Mouse (Mus musculus) heart, postnatal 25 days (tissue): Measurements from ENCODE around the gene Lrrc29. TPM values are rescaled to one million over a fixed set of nuclear protein-coding genes. Genes with fewer than 3 reads are reported as not detected.
A peak's percentile ranks its signal among the peaks of the same experiment; 100 is the strongest.
"Not testable (repeated sequence)": the region's sequence is repeated elsewhere in the genome, so short reads cannot be mapped to it uniquely, and the experiment has no call there.

ENCODE experiments used
- DNase-seq: peaks from one replicate; pipeline ENCODE4 v3.0.0; 2022; ENCODE audit warnings: low spot score
- intact Hi-C: fragments of 180-260 bp; cut with DNase I; formaldehyde crosslinking; loops from one replicate; pipeline ENCODE4 v1.15.1; 2025
- total RNA-seq, 2 experiments: library from RNA; stranded (reverse); gene quantifications; 2 replicates each; pipeline ENCODE4 v1.2.3; 2021

Gene Lrrc29
- total RNA-seq, 2 experiments from 2014 or later = 1.3 to 1.9 TPM

GRCm38 (mm10) chr8:105295895-105296573, 30.0 kb downstream of the Lrrc29 start, which contains the start of gene Exoc3l:
Exoc3l (minus strand) TSS chr8:105296101.
- no peak for DNase-seq
- intact Hi-C loops = loop anchor here (2.0 to 5.0 kb wide), 2 partner anchors 51 to 125 kb away; partner anchors contain the start of genes Cbfb, Fhod1 and Slc9a5

GRCm38 (mm10) chr8:105295256-105295655, 30.8 kb downstream of the Lrrc29 start:
- no peak for DNase-seq
- intact Hi-C loops = loop anchor here (5.0 kb wide), 1 partner anchor 52 kb away; the partner anchor contains the start of genes Fhod1 and Slc9a5

GRCm38 (mm10) chr8:105294776-105295175, 31.3 kb downstream of the Lrrc29 start:
- intact Hi-C loops = loop anchor here (5.0 kb wide), 2 partner anchors 42 to 53 kb away; partner anchors contain the start of genes Fhod1 and Slc9a5
- DNase-seq = no peak

- DNase-seq = no peak
- intact Hi-C loops = loop anchor here (5.0 kb wide), 1 partner anchor 41 kb away; no protein-coding TSS in a partner anchor
Measured at GRCm38 (mm10) chr8:105293405-105293804, 32.7 kb downstream of the Lrrc29 start.

GRCm38 (mm10) chr8:105292471-105292870, 33.6 kb downstream of the Lrrc29 start:
- no peak for DNase-seq
- intact Hi-C loops = loop anchor here (5.0 kb wide), 1 partner anchor 40 kb away; no protein-coding TSS in a partner anchor

- intact Hi-C loops = loop anchor here (5.0 kb wide), 1 partner anchor 40 kb away; no protein-coding TSS in a partner anchor
- DNase-seq = not testable (repeated sequence)
Measured at GRCm38 (mm10) chr8:105291802-105292201, 34.3 kb downstream of the Lrrc29 start.

GRCm38 (mm10) chr8:105291364-105291763, 34.7 kb downstream of the Lrrc29 start:
- not testable (repeated sequence) for DNase-seq
- intact Hi-C loops = loop anchor here (5.0 kb wide), 1 partner anchor 39 kb away; no protein-coding TSS in a partner anchor

- intact Hi-C loops = loop anchor here (5.0 kb wide), 1 partner anchor 38 kb away; no protein-coding TSS in a partner anchor
- peak; percentile 60 for DNase-seq
Measured at GRCm38 (mm10) chr8:105290554-105291314, 35.3 kb downstream of the Lrrc29 start.

- intact Hi-C loops = loop anchor here (2.0 to 5.0 kb wide), 2 partner anchors 25 to 38 kb away; partner anchors contain the start of genes Fbxl8 and Tradd
Measured at GRCm38 (mm10) chr8:105289805-105290460, 36.1 kb downstream of the Lrrc29 start, which contains the start of gene 4931428F04Rik. 4931428F04Rik (minus strand) TSS chr8:105289864.

GRCm38 (mm10) chr8:105288958-105289732, 36.9 kb downstream of the Lrrc29 start:
- intact Hi-C loops = loop anchor here (2.0 kb wide), 1 partner anchor 24 kb away; the partner anchor contains the start of genes Fbxl8 and Tradd

More at GRCm38 (mm10) chr8:105289805-105290460, 36.1 kb downstream of the Lrrc29 start, which contains the start of gene 4931428F04Rik:
- DNase-seq = no peak

GRCm38 (mm10) chr8:105288231-105288630, 37.8 kb downstream of the Lrrc29 start:
- DNase-seq = no peak
- intact Hi-C loops = loop anchor here (2.0 kb wide), 1 partner anchor 23 kb away; the partner anchor contains the start of genes Fbxl8 and Tradd

More at GRCm38 (mm10) chr8:105288958-105289732, 36.9 kb downstream of the Lrrc29 start:
- peak; percentile 82 for DNase-seq

GRCm38 (mm10) chr8:105286907-105287306, 39.2 kb downstream of the Lrrc29 start:
- intact Hi-C loops = no loop called here
- DNase-seq = no peak

- intact Hi-C loops = no loop called here
- no peak for DNase-seq
Measured at GRCm38 (mm10) chr8:105285514-105285913, 40.6 kb downstream of the Lrrc29 start.

- intact Hi-C loops = no loop called here
- no peak for DNase-seq
Measured at GRCm38 (mm10) chr8:105283074-105283473, 43.0 kb downstream of the Lrrc29 start.

- no peak for DNase-seq
- intact Hi-C loops = no loop called here
Measured at GRCm38 (mm10) chr8:105282239-105282638, 43.8 kb downstream of the Lrrc29 start.

GRCm38 (mm10) chr8:105281821-105282220, 44.3 kb downstream of the Lrrc29 start:
- no peak for DNase-seq
- intact Hi-C loops = no loop called here

- intact Hi-C loops = no loop called here
Measured at GRCm38 (mm10) chr8:105280567-105280966, 45.5 kb downstream of the Lrrc29 start.

GRCm38 (mm10) chr8:105278911-105279334, 47.2 kb downstream of the Lrrc29 start:
- DNase-seq = no peak
- intact Hi-C loops = no loop called here

More at GRCm38 (mm10) chr8:105280567-105280966, 45.5 kb downstream of the Lrrc29 start:
- DNase-seq = no peak
